Mouse (Mus musculus): ENCODE data around the gene Epn1.

Gene Epn1

GRCm38 (mm10) chr7:5080010-5080751 lies at the start of gene Epn1:
Gene Epn1, plus strand, starts transcription at chr7:5080235.
- peak; percentile 93 to 97 for DNase-seq (ENCODE audit: low spot score in 2 of 2)

GRCm38 (mm10) chr7:5030554-5031275 lies 49.3 kb upstream of the Epn1 start:
- no peak for DNase-seq (ENCODE audit: low spot score in 2 of 2)

- DNase-seq (ENCODE audit: low spot score in 2 of 2), result no peak
Measured at GRCm38 (mm10) chr7:5031496-5031895, 48.5 kb upstream of the Epn1 start.

GRCm38 (mm10) chr7:5033818-5034217 lies 46.2 kb upstream of the Epn1 start, which contains the start of gene 4632433K11Rik:
Gene 4632433K11Rik, plus strand, starts transcription at chr7:5034118.
- DNase-seq (ENCODE audit: low spot score in 2 of 2), result no peak

- DNase-seq (ENCODE audit: low spot score in 2 of 2), result no peak
Measured at GRCm38 (mm10) chr7:5035628-5036027, 44.4 kb upstream of the Epn1 start.

- no peak for DNase-seq (ENCODE audit: low spot score in 2 of 2)
Measured at GRCm38 (mm10) chr7:5036136-5036535, 43.9 kb upstream of the Epn1 start.

- DNase-seq (ENCODE audit: low spot score in 2 of 2), result no peak
Measured at GRCm38 (mm10) chr7:5037026-5037425, 43.0 kb upstream of the Epn1 start.

- no peak for DNase-seq (ENCODE audit: low spot score in 2 of 2)
Measured at GRCm38 (mm10) chr7:5037467-5037866, 42.6 kb upstream of the Epn1 start.

- peak; percentile 91 to 92 for DNase-seq (ENCODE audit: low spot score in 2 of 2)
Measured at GRCm38 (mm10) chr7:5038109-5038732, 41.8 kb upstream of the Epn1 start, which contains the start of gene Zfp784. Gene Zfp784, minus strand, starts transcription at chr7:5038446.

GRCm38 (mm10) chr7:5038940-5039339 lies 41.1 kb upstream of the Epn1 start:
- no peak for DNase-seq (ENCODE audit: low spot score in 2 of 2)

GRCm38 (mm10) chr7:5044981-5045380 lies 35.1 kb upstream of the Epn1 start:
- DNase-seq (ENCODE audit: low spot score in 2 of 2), result no peak

GRCm38 (mm10) chr7:5046112-5046511 lies 33.9 kb upstream of the Epn1 start:
- DNase-seq (ENCODE audit: low spot score in 2 of 2), result no peak

- no peak for DNase-seq (ENCODE audit: low spot score in 2 of 2)
Measured at GRCm38 (mm10) chr7:5047313-5047712, 32.7 kb upstream of the Epn1 start.

GRCm38 (mm10) chr7:5051193-5052192 lies 28.5 kb upstream of the Epn1 start, which contains the start of gene Zfp580:
Gene Zfp580, plus strand, starts transcription at chr7:5051538.
- DNase-seq (ENCODE audit: low spot score in 2 of 2), result peak; percentile 32 to 63

- DNase-seq (ENCODE audit: low spot score in 2 of 2), result no peak
Measured at GRCm38 (mm10) chr7:5052438-5052837, 27.6 kb upstream of the Epn1 start.

GRCm38 (mm10) chr7:5052931-5053343 lies 27.1 kb upstream of the Epn1 start:
- no peak for DNase-seq (ENCODE audit: low spot score in 2 of 2)

- no peak for DNase-seq (ENCODE audit: low spot score in 2 of 2)
Measured at GRCm38 (mm10) chr7:5053456-5054179, 26.4 kb upstream of the Epn1 start.

GRCm38 (mm10) chr7:5056651-5057263 lies 23.3 kb upstream of the Epn1 start:
- no peak for DNase-seq (ENCODE audit: low spot score in 2 of 2)

GRCm38 (mm10) chr7:5057381-5057780 lies 22.7 kb upstream of the Epn1 start:
- DNase-seq (ENCODE audit: low spot score in 2 of 2), result no peak

- peak in 1 of 2 experiments; percentile 37 for DNase-seq (ENCODE audit: low spot score in 2 of 2)
Measured at GRCm38 (mm10) chr7:5057804-5058203, 22.2 kb upstream of the Epn1 start.

All from thymus, postnatal 10 days (tissue).